Mouse (Mus musculus) heart, adult 2 months (tissue): ENCODE results near the gene Olfr329-ps.

Source experiments
- CTCF ChIP-seq: fragments of 200-600 bp; IDR thresholded peaks from 2 replicates; pipeline ENCODE4 v1.8.1; 2022; ENCODE audit warnings: antibody characterized with exemption, mild to moderate bottlenecking, moderate library complexity
- POLR2A ChIP-seq: fragments of 200-500 bp; IDR thresholded peaks from 2 replicates; pipeline ENCODE4 v1.6.1; 2011; ENCODE audit warnings: mild to moderate bottlenecking, low read depth, low read length, control low read depth; ENCODE audit not compliant: insufficient read depth

GRCm38 (mm10) chr11:58499290-58499689 lies 46.9 kb downstream of the Olfr329-ps start:
- TF ChIP-seq CTCF = peak; percentile 60
- TF ChIP-seq POLR2A = no peak
